Mouse (Mus musculus): Measurements from ENCODE around the gene Txn2. TPM values are rescaled to one million over a fixed set of nuclear protein-coding genes. Genes with fewer than 3 reads are reported as not detected.

Txn2 gene
- total and polyA plus RNA-seq, 2 experiments from 2014 or later: 39.9 to 182 TPM

DNA sequence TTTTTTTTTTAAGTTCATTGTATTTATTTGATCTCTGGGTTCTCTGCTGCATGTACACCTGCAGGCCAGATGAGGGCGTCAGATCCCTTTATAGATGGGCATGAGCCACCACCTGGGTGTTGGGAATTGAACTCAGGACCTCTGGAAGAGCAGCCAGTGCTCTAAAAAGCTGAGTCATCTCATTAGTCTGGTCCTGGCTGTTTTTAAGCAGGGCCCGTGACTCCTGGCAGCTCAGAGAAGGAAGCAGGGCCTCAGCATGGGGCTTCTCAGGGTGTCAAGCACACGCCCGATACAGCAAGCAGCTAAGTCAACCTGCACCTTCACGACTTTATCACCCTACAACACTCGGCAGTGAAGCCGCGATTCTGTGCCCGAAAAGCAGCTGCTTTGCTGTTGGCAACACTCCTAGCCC is 36.3 kb upstream of the Txn2 start:
- Histone ChIP-seq H3K9me3 (ENCODE audit: low read length) (no peaks in the 10 kb centered on the region), H3K4me3 (ENCODE audit: low read depth, low read length) (no peak overlapping the region), H3K27ac (ENCODE audit: low read depth, low read length) (no peak overlapping the region), H3K27me3 (ENCODE audit: insufficient read depth, low read length) (no peaks in the 10 kb centered on the region), H3K36me3 (ENCODE audit: insufficient read depth, low read length) (peaks cover 80% of the 10 kb centered on the region), H3K4me1 (ENCODE audit: insufficient read depth, low read length) (no peaks in the 10 kb centered on the region), H3K4me2 (ENCODE audit: low read depth, low read length, poor library complexity, severe bottlenecking) (no peak overlapping the region), H3K9ac (replicated peaks; ENCODE audit: low read length, poor library complexity, severe bottlenecking) (no peak overlapping the region)
- DNase-seq (ENCODE audit: low spot score) (no peak), ATAC-seq (ENCODE audit: low FRiP score) (no peak)
- WGBS: 86% methylated on average over 9 of the region's 9 CpGs
- TF ChIP-seq CTCF (IDR thresholded peaks at IDR 0.05): peak; percentile 19; the same call in 1 of the 2 replicates

DNA sequence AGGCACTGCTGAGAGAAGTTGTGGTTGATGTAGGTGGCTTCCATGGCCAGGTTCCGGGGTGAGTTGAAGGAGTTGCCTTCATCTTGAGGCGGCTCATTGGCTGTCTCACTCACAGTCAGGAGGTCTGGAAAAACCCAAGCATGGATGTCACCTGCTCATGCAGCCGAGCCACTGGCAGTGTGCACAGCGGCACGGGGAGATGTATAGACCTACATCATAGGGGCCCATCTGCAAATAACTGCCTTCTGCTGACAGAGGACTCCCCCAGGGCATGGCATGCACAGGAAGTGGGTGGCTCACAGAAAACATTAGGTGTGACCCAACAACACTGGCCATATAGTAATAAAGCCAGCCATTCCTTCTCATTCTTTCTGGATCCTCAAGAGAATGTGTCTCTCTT is 33.6 kb upstream of the Txn2 start:
- 100% methylated on average over 5 of the region's 5 CpGs for WGBS
- DNase-seq (ENCODE audit: low spot score): no peak
- no peak overlapping the region for H3K4me3 ChIP-seq (ENCODE audit: low read depth, low read length)

DNA sequence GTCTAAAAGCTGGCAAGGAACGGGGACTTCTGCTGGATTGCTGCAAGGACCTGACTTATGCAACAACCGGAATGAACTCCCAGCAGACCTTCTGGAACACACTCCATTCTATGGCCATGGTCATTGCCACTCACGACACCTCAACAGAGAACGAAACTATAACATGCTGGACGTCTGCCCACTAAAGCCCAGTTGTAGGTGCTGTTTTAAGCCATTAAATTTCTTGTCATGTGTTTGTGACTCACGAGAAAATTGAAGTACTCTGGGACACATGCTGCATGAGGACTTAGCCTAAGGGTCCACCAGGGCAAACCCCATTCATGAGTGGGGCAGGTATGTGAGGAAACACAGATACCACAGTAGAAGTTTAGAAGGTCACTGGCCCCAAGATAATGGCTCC is 31.9 kb upstream of the Txn2 start:
- 91% methylated on average over 6 of the region's 6 CpGs for WGBS
- H3K27me3 ChIP-seq (ENCODE audit: insufficient read depth, low read length): no peaks in the 10 kb centered on the region
- H3K9me3 ChIP-seq (ENCODE audit: low read length): no peaks in the 10 kb centered on the region
- H3K9ac ChIP-seq (replicated peaks; ENCODE audit: low read length, poor library complexity, severe bottlenecking): no peak overlapping the region
- no peak for TF ChIP-seq CTCF (IDR thresholded peaks at IDR 0.05)
- no peak for ATAC-seq (ENCODE audit: low FRiP score)
- H3K4me2 ChIP-seq (ENCODE audit: low read depth, low read length, poor library complexity, severe bottlenecking): no peak overlapping the region
- H3K4me3 ChIP-seq (ENCODE audit: low read depth, low read length): no peak overlapping the region
- H3K36me3 ChIP-seq (ENCODE audit: insufficient read depth, low read length): peaks cover 71% of the 10 kb centered on the region
- H3K4me1 ChIP-seq (ENCODE audit: insufficient read depth, low read length): no peaks in the 10 kb centered on the region; the same call in 1 of the 2 replicates
- no peak for DNase-seq (ENCODE audit: low spot score)
- no peak overlapping the region for H3K27ac ChIP-seq (ENCODE audit: low read depth, low read length)

More for the DNA sequence above, 33.6 kb upstream of the Txn2 start:
- ATAC-seq (ENCODE audit: low FRiP score): no peak
- Histone ChIP-seq H3K9ac (replicated peaks; ENCODE audit: low read length, poor library complexity, severe bottlenecking) (no peak overlapping the region), H3K9me3 (ENCODE audit: low read length) (no peaks in the 10 kb centered on the region), H3K27me3 (ENCODE audit: insufficient read depth, low read length) (no peaks in the 10 kb centered on the region), H3K27ac (ENCODE audit: low read depth, low read length) (no peak overlapping the region), H3K4me1 (ENCODE audit: insufficient read depth, low read length) (no peaks in the 10 kb centered on the region), H3K4me2 (ENCODE audit: low read depth, low read length, poor library complexity, severe bottlenecking) (no peak overlapping the region), H3K36me3 (ENCODE audit: insufficient read depth, low read length) (peaks cover 88% of the 10 kb centered on the region)
- TF ChIP-seq CTCF (IDR thresholded peaks at IDR 0.05): no peak

DNA sequence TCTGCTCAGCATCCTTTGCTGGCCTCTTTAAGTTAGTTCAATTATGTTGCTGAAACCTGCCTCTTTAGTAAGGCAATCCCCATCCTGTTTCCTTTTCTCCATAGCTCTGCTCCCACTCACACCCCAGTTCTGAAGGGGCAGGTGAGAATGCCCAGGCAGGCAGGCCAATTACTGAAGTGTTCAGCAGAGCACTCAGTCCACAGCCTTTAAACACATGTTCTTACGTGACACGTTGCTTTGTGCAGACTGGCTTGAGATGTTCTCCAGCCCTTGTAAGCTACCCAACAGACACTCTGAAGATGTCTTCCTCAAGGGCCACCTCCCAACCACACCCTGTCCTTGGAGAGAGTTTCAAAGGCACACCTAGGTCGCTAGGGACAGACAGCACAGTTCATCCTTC is 29.3 kb upstream of the Txn2 start:
- H3K27me3 ChIP-seq (ENCODE audit: insufficient read depth, low read length): no peaks in the 10 kb centered on the region
- H3K27ac ChIP-seq (ENCODE audit: low read depth, low read length): no peak overlapping the region
- peaks cover 5% of the 10 kb centered on the region; the same call in 1 of the 2 replicates for H3K4me1 ChIP-seq (ENCODE audit: insufficient read depth, low read length)
- DNase-seq (ENCODE audit: low spot score) (no peak), ATAC-seq (ENCODE audit: low FRiP score) (no peak)
- peaks cover 48% of the 10 kb centered on the region for H3K36me3 ChIP-seq (ENCODE audit: insufficient read depth, low read length)
- no peak overlapping the region for H3K9ac ChIP-seq (replicated peaks; ENCODE audit: low read length, poor library complexity, severe bottlenecking)
- no peak overlapping the region for H3K4me3 ChIP-seq (ENCODE audit: low read depth, low read length)
- 62% methylated on average over 3 of the region's 3 CpGs for WGBS
- no peak overlapping the region for H3K4me2 ChIP-seq (ENCODE audit: low read depth, low read length, poor library complexity, severe bottlenecking)
- no peaks in the 10 kb centered on the region for H3K9me3 ChIP-seq (ENCODE audit: low read length)
- TF ChIP-seq CTCF (IDR thresholded peaks at IDR 0.05): no peak

DNA sequence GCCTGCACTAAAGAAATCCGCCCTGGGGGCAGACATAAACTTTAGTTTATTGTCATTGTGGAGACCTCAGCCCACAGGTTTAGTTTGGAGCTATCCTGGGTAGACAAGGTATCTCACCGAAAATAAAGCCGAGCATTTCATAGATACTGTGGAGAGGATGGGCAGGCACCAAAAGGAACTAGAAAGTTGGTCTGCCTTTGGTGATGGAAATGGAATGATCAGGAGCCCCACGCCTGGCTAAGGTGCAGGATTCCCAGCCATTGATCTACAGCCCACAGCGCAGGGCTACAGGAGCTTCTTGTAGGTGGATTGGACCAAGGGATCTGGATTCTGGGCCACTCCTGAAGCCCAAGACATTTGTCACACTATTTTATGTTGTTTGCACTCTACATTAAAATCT is 28.8 kb upstream of the Txn2 start:
- no peaks in the 10 kb centered on the region for H3K27me3 ChIP-seq (ENCODE audit: insufficient read depth, low read length)
- no peak overlapping the region for H3K4me3 ChIP-seq (ENCODE audit: low read depth, low read length)
- peaks cover 5% of the 10 kb centered on the region; the same call in 1 of the 2 replicates for H3K4me1 ChIP-seq (ENCODE audit: insufficient read depth, low read length)
- DNase-seq (ENCODE audit: low spot score) (no peak), ATAC-seq (ENCODE audit: low FRiP score) (no peak)
- H3K27ac ChIP-seq (ENCODE audit: low read depth, low read length): no peak overlapping the region
- H3K9ac ChIP-seq (replicated peaks; ENCODE audit: low read length, poor library complexity, severe bottlenecking): no peak overlapping the region
- no peak overlapping the region for H3K4me2 ChIP-seq (ENCODE audit: low read depth, low read length, poor library complexity, severe bottlenecking)
- no peaks in the 10 kb centered on the region for H3K9me3 ChIP-seq (ENCODE audit: low read length)
- peaks cover 47% of the 10 kb centered on the region for H3K36me3 ChIP-seq (ENCODE audit: insufficient read depth, low read length)
- TF ChIP-seq CTCF (IDR thresholded peaks at IDR 0.05): no peak
- 47% methylated on average over 5 of the region's 5 CpGs for WGBS

DNA sequence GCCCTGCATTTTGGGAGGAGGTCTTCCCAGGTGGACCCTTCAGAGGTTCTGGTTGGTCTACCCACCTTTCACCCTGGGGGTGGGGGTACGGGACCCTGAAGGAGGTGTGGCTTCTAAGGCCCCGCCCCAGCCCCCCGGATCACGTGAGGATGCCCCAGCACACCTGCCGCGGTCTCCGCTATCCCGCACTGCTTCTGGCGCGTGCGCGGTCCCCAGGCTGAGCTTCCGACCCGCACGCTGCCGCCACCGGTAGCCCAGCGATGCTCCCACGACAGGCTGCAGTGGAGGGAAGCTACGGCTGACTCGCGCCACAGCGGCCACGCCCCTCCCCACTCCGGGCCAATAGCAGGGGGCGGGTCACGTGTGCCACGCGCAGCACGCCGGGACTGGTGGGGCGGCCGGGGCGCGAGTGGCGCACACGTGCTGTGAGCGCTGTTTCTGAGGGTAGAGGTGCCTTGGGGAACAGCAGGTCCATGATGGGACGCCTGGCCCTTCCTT is 27.6 kb upstream of the Txn2 start, which contains the start of gene Foxred2:
Foxred2 (minus strand) TSS at position 319 of the 498 bp plus-strand sequence.
- Histone ChIP-seq H3K9ac (replicated peaks; ENCODE audit: low read length, poor library complexity, severe bottlenecking) (peak within 1 kb of the TSS; percentile 66), H3K27me3 (ENCODE audit: insufficient read depth, low read length) (no peaks in the 10 kb centered on the region), H3K9me3 (ENCODE audit: low read length) (no peaks in the 10 kb centered on the region), H3K27ac (ENCODE audit: low read depth, low read length) (peak within 1 kb of the TSS; percentile 63), H3K4me3 (ENCODE audit: low read depth, low read length) (peak within 1 kb of the TSS; percentile 59), H3K36me3 (ENCODE audit: insufficient read depth, low read length) (peaks cover 45% of the 10 kb centered on the region), H3K4me1 (ENCODE audit: insufficient read depth, low read length) (peaks cover 5% of the 10 kb centered on the region; the same call in 1 of the 2 replicates), H3K4me2 (ENCODE audit: low read depth, low read length, poor library complexity, severe bottlenecking) (peak within 1 kb of the TSS; percentile 94)
- TF ChIP-seq CTCF (IDR thresholded peaks at IDR 0.05): peak; percentile 66
- ATAC-seq (ENCODE audit: low FRiP score) (peak; percentile 93), DNase-seq (ENCODE audit: low spot score) (peak; percentile 90)
- WGBS: under 1% methylated on average over 39 of the region's 39 CpGs
